Mouse (Mus musculus) cortical plate, adult 2 months (tissue): ENCODE measurements around the gene Unc13a.

ENCODE experiments used
- CTCF ChIP-seq: fragments of 200-500 bp; IDR thresholded peaks from 2 replicates; pipeline ENCODE4 v1.5.1; 2011; ENCODE audit warnings: mild to moderate bottlenecking, control low read depth, low read length; ENCODE audit not compliant: insufficient read depth; ENCODE audit errors: extremely low read depth
- POLR2A ChIP-seq: fragments of 200-500 bp; IDR thresholded peaks from 2 replicates; pipeline ENCODE4 v1.6.1; 2011; ENCODE audit warnings: mild to moderate bottlenecking, low read length, control low read depth; ENCODE audit not compliant: insufficient read depth; ENCODE audit errors: extremely low read depth

- TF ChIP-seq CTCF (no peak), POLR2A (no peak)
These were observed 3.2 kb downstream of the Unc13a start for GRCm38 (mm10) chr8:71668220-71668975.
